17 mouse cellular contexts compared by ENCODE assay signal in genomic region chr7:98312185-98312920, GRCm38 (mm10).
"Had no signal": no experiment of that assay in that cellular context is flagged by ENCODE, and none has a peak within 500 bp of the region (broad histone marks: within the 10 kb centered on the region; RNA-seq: fewer than 3 reads in every experiment).

No protein-coding gene starts in this region.

- H3K27me3 ChIP-seq: limb, embryonic 13.5 days; neural tube, embryonic 12.5 days had no signal

- H3K4me2 ChIP-seq: limb, embryonic 13.5 days; liver, embryonic 11.5 days; liver, embryonic 15.5 days; neural tube, embryonic 12.5 days had no signal

- DNase-seq: kidney, adult 11 months; kidney, adult 9 months; kidney, postnatal 36 days; layer of hippocampus, adult 9-11 months; left cerebral cortex, postnatal 4 days; midbrain, embryonic 14.5 days; retina, postnatal 1 day; right cerebral cortex, postnatal 4 days; thymus, postnatal 4 days had no signal

- H3K36me3 ChIP-seq: limb, embryonic 13.5 days; liver, embryonic 15.5 days; midbrain, embryonic 10.5 days; neural tube, embryonic 12.5 days had no signal

- ATAC-seq: hindbrain, postnatal 0 days had no signal

- H3K27ac ChIP-seq: hindbrain, postnatal 0 days; kidney, postnatal 0 days; limb, embryonic 13.5 days; liver, embryonic 15.5 days; midbrain, embryonic 10.5 days; neural tube, embryonic 12.5 days had no signal

- H3K9me3 ChIP-seq: limb, embryonic 13.5 days; liver, embryonic 15.5 days; midbrain, embryonic 10.5 days; neural tube, embryonic 12.5 days had no signal

- H3K9ac ChIP-seq: limb, embryonic 13.5 days; liver, embryonic 15.5 days; neural tube, embryonic 12.5 days had no signal

- H3K4me3 ChIP-seq: limb, embryonic 13.5 days; liver, embryonic 15.5 days; midbrain, embryonic 10.5 days; myocyte; neural tube, embryonic 12.5 days had no signal
